Mouse (Mus musculus) large intestine, adult 2 months (tissue): ENCODE data around the gene Bicdl1. TPM values are rescaled to one million over a fixed set of nuclear protein-coding genes. Genes with fewer than 3 reads are reported as not detected.

Experiments
- DNase-seq: peaks from one replicate; pipeline ENCODE4 v3.0.0-alpha.2; 2012; ENCODE audit warnings: low read depth, low spot score
- WGBS: fragments of 180-500 bp; shearing (Covaris S2); methylation state at CpG from one replicate; pipeline ENCODE4 v1.1.7; 2018; 5-methylcytosine and 5-hydroxymethylcytosine counted together
- polyA plus RNA-seq: library from polyadenylated mRNA; depleted of rRNA; stranded (reverse); fragments of >200 nt; gene quantifications from 2 replicates; pipeline ENCODE4 v1.2.3, GENCODE M21; 2012

The Bicdl1 gene
- polyA plus RNA-seq, 1 experiment = 12.2 TPM

DNA sequence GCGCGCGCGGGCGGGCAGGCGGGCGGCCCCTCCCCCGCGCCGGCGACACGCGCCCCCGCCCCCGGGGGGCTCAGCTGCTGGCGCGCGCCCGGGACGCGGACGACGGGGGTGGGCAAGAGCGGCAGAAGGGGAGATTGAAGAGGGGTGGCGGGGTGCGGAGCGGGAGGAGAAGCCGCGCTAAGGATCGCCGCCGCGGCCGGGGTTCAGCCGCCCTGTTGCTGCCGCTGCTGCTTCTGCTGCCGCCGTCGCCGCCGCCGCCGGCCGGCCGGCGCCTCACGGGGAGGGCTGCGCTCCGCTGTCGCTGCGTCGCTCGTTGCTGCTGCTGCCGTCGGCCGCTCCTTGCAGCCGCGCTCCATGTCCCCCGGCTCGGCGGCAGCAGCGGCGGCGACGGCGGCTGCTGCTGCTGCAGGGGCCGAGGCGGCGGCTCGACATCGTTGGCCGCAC lies 333 bp upstream of the Bicdl1 start:
- under 1% methylated on average over 59 of the region's 72 CpGs for WGBS
- no peak for DNase-seq

DNA sequence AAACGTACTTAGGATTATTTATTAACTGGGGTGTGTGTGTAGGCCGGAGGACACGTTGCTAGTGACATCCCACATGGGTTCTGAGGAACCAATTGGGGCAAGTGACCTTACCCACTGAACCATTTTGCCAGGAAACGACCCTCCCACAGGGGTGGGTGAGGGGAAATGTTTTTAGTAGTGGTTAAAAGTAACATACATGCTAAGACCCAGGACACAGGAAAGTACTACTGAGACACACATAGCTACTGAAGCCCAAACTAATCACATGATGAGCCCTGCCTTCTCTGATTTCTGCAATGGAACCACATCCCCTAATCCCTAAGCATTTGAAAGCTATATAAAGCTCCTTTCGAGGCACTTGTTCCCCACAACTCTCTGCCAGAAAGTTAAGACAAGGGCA lies 1.1 kb downstream of the Bicdl1 start:
- 65% methylated on average over 5 of the region's 5 CpGs for WGBS
- no peak for DNase-seq

DNA sequence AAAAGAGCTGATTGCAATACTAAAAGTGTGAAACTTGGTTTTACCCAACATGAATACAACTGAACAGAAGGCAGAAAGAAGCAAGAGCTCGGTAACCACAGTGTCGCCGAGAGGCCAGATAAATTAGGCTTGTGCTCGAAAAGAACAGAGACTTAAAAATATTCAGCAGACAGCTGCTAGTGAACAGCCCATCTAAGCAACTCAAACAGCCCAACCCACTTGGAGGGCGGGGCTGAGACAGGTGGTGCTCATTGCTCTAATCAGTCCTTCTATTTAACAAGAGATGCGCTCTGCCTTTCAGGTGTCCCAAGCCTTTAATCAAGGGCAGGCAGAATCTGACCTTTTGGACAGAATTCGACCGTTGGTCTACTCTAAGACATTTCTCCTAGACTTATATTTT lies 4.8 kb downstream of the Bicdl1 start:
- no peak for DNase-seq
- WGBS = 71% methylated on average over 8 of the region's 8 CpGs

DNA sequence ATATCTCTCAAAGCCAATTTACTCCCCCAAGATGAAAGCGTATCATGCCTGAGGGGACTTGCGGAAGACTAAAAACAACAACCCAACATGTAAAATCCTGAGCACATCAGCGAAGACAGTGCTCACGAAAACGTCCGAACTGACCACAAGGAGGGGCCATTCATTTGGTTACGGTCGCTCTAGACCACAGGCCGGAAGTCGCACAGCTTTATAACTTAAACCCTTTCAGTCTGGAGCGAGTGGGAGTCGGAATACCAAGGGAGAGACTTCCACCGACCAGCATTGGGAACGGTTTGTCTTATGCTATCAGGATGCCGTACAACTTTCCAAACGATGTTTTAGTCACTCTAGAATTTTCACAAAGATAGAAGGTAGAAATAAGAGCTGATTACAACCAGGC lies 5.4 kb downstream of the Bicdl1 start:
- no peak for DNase-seq
- WGBS = 86% methylated on average over 16 of the region's 16 CpGs

DNA sequence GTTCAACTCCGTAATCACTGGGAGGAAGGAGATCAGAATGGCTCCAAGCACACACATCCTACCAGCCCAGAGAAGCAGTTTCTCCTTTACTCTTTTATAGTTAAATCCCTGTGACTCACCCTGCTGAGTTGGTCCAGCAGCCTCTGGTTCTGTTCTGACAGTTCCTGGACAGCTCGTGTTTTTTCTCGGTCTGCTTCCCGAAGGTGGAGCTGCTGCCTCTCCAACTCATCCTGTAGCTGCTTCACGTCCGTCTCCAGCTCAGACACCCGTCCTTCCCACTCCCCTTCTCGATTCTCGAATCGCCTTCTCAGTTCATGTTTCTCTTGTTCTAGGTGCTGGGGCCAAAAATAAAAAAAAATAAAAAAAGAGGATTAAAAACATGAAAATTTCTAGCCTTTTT lies 7.0 kb downstream of the Bicdl1 start:
- WGBS = 69% methylated on average over 10 of the region's 10 CpGs
- DNase-seq = no peak

DNA sequence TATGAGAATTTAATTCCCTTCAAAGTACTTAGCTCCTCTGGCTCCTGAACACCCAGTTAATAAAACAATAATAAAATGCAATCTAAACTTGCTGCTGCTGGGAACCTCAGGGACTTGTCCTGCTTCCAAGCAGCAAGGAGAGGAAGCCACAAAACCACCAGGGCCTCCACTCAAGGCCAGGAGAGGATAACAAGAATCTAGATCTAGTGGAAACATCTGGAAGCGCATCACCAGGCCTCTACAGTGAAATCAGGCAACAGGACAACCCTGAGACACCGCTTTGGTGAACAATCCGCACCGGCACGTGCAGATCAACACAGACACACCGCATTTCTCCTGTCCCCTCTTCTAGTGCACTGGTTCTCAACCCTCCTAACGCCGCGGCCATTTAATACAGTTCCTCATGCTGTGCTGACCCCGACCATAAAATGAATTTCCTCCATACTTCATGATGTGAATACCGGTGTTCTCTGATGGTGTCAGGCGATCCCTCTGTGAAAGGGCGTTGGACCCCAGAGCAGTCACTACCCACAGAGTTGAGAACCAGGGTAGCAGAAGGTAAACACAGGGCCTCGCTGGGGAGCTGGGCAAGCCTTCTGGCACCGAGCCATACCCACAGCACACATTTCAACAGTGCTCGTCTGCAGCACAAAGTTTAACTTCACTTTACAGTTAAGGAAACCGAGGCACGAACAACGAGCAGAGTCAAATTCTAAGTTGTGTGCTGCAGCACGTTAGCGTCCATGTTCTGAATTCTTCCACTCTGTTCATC lies 9.0 kb downstream of the Bicdl1 start:
- 57% methylated on average over 21 of the region's 21 CpGs for WGBS

DNA sequence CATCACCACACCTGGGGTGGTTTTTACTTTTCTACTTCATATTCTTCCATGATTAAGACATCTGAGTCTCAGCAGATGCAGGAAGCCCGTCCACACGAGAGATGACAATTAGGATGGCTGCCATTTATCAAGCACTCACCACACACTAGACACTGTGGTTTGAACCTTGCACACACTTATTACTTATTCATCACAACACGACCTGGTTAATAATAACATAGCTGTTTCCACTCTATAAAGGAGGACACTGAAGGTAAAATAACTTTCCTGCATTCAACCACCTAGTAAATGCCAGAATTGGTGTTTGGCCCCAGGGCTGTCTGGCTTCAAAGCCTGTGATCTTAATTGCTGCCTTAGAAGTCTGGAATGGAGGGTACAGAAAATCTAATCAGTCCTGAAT lies 10.7 kb downstream of the Bicdl1 start:
- no peak for DNase-seq
- 65% methylated on average over 3 of the region's 3 CpGs for WGBS

More for the DNA sequence above, 9.0 kb downstream of the Bicdl1 start:
- no peak for DNase-seq

DNA sequence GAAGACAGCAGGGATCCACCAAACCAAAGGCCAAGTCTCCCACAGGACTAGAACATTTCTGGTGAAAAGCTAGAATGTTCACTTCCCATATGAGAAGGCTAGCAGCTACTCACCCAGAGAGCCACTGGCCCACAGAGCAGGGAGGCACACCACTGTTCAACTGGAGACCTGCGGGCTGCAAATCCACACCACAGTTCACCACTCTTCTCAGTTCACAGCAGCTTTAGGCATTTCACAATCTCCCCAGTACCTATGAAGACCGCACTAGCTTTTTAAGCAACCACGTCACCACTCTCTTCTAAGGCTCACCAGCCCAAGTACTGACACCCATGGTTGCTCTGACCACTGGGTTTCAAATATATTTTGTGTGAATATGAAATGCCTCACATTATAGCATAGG lies 13.7 kb downstream of the Bicdl1 start:
- DNase-seq = no peak

DNA sequence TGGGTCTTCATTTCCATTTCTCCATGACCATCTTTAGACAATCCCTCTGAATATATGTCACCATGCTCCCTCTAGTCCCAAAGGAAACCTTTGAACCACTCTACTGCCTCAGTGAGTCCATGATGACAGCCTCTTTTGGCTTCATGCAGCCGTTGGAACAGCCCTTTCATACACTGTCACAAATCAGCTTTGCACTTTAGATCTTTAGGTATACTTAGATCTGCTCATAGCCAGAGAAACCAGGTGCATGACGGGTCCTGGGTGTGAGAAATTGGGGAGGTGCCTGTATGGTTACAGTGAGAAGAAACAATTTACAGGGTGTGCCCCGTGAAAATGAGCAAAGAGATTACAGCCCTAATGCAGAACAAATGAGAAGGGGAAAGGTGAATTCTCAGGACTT lies 14.3 kb downstream of the Bicdl1 start:
- WGBS = 42% methylated on average over 3 of the region's 3 CpGs
- DNase-seq = no peak

More for the DNA sequence above, 13.7 kb downstream of the Bicdl1 start:
- WGBS = 95% methylated on average over 3 of the region's 3 CpGs

DNA sequence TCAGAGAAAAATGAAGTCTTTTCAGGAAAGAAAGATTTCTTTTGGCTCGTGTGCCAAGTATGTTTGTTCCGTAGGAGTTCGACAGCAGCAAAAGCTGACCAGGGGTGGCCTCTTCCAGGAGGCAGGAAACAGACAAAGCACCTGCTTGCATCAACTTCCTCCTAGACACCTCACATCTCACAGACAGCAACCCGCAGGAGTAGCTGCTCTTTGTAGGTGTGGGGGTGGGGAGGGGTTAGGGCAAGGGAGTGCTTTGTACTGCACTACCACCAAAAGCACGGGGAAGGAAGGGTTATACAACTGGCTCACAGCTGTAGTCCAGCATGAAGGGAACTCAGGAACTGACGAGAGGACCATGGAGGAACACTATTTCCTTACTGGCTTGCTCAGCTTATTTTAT lies 15.0 kb downstream of the Bicdl1 start:
- 36% methylated on average over 6 of the region's 6 CpGs for WGBS
- no peak for DNase-seq

DNA sequence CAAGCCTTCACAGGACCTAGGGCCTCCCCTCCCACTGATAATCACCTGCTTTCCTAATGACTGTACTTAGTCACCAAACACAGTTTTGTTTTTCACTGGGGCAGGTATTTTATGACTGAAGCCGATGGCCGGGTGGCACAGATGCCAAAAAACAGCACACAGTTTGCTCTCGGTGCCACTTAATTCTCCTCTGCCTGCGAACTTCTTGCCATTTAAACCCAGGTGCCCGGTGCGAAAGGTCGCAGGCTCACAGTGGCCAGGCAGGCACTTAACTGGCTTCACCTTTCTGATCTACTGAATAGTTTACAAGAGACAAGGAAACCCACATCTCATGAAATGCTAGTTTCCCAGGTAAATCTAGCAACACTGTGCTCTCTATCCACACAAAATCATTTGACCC lies 16.7 kb downstream of the Bicdl1 start:
- DNase-seq = no peak
- WGBS = 77% methylated on average over 7 of the region's 7 CpGs

DNA sequence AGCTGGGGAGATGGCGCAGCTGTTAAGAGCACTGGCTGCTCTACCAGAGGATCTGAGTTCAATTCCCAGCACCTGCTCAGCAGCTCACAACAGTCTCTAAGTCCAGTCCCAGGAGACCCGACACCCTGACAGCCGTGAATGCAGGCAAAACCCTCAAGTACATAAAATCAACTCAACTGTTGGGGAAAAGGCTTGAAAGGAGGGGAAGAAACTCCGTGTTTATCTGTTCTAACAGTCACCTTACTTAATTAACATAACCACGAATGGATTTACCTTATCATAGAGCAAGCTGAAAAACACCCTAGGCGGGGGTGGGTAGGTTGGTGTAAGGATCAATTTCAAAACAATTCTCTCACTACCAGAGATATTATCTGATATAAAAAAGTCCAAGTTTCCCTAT lies 18.9 kb downstream of the Bicdl1 start:
- WGBS = 73% methylated on average over 6 of the region's 6 CpGs
- no peak for DNase-seq

DNA sequence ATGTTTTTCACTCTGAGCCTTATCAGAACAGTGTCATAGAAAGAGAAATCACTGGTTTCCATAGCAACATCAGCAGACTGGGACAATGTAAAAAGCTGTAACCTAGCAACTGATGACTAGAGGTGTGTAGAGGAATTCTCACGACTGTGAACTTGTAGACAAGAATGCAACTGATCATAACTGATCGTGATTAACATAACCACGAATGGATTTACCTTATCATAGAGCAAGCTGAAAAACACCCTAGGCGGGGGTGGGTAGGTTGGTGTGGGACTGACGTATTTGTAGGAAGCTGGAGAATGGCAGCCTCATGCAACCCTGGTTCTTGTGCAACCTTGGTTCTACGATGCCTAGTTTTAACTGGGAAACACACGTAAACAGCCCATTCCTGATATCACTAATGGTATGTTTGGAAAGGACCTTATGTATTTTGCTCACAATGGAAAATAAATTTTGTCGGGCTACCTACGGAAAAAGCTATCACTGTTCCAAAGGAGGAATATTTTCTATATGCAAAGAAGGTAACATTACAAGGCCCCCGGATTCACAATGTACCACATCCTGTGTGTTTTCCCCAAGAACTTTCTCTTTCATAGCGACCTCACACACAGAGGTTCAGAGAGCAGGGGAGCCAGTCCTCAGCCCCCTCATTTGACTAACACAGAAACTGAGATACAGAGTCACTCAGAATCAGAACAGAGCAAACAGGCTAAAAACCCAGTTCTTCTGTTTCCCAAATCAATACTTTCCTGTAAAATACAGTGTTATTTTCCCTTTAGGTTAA lies 19.6 kb downstream of the Bicdl1 start:
- DNase-seq = no peak

DNA sequence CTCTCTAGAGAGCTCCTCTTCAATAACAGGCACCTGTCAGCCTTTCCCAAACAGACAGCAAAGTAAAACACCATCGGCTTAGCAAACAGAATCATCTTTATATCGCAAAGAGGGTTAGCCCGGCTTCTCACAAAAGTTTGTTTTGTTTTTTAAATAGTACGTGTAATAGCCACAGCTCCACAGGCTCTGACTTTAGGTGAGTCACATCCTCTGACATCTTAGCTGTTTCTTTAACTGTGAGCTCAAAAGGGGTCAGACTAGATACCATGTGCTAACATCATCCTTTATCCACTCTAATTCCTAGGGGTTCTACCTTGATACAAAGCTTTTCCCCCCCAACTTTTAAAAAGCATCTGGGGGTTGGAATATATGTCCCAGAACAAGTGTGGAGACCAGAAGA lies 21.2 kb downstream of the Bicdl1 start:
- 69% methylated on average over 4 of the region's 4 CpGs for WGBS
- no peak for DNase-seq

More for the DNA sequence above, 19.6 kb downstream of the Bicdl1 start:
- 77% methylated on average over 11 of the region's 11 CpGs for WGBS

DNA sequence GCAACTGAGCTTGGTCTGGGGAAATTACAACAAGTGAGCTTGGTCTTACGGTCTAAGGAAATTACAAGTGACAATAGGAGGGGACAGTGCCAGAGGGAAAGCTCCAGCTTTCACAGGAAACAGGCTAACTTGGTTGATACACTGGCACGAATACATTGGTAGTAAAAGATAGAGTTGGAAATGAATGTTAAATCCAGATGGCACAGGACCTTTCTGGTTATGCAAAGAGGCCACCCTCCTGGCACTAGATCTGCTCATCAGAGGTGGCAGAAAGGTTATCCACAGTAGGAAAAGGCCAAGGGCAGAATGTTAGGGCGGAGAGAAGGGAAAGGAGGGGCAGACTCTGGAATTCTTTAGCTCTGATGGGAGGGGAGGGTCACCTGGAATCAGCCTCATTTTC lies 22.5 kb downstream of the Bicdl1 start:
- no peak for DNase-seq
- WGBS = 43% methylated on average over 3 of the region's 3 CpGs

DNA sequence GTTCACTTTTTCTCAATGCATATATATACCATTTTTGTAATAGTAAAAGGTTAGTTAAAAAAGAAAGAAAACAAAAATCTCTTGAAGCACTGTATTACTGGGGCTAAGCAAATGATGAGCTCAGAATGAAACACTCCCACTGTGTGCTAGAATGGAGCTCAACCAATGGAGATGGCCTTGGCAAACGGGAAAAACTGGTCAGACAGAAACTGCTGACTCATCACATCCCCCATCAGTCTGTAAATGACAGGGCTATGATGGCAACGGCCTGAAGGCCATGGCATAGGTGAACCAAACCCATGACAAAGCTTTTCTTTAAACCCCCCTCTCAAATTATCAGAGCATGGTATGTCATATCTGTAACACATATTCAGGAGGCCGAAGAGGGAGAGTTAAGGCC lies 29.4 kb downstream of the Bicdl1 start:
- no peak for DNase-seq
- 39% methylated on average over 3 of the region's 3 CpGs for WGBS

DNA sequence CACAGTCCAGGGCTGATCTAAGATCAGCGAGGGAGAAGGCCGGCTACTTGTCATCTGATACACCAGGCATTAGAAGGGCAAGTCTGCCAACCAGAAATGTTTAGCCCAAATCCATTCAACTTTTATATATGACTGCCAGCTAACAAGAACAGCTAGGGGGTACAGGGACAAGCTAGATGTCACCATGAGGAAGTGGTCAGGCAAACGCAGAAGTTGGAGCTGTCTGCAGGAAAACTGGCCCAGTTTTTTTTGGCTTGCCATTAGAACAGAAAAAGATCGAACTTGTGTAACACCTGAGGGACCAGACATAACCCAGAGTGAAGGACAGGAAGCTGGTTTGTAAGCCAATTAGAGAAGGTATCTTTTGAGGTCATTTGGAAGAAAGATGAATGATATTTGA lies 30.2 kb downstream of the Bicdl1 start:
- 79% methylated on average over 4 of the region's 4 CpGs for WGBS
- no peak for DNase-seq

DNA sequence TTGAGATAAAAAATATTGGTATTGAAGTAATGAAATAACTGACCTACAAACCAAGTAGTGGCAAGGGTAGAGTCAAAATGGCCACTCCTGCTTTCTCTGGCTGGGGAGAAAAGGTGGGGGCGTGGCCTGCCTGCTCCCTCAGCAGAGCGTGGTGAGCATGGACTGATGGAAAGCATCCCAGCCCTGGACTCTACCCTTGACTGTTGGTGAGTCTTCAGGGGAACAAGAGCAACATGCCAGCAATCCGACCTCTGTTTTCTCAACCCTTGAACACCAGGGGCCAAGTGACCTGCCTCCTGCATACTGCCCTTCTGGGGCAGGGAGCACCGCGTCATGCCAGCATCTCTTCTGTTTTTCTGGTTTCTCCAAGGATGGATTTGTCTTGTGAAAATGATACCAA lies 34.6 kb downstream of the Bicdl1 start:
- DNase-seq = no peak
- 83% methylated on average over 5 of the region's 5 CpGs for WGBS

DNA sequence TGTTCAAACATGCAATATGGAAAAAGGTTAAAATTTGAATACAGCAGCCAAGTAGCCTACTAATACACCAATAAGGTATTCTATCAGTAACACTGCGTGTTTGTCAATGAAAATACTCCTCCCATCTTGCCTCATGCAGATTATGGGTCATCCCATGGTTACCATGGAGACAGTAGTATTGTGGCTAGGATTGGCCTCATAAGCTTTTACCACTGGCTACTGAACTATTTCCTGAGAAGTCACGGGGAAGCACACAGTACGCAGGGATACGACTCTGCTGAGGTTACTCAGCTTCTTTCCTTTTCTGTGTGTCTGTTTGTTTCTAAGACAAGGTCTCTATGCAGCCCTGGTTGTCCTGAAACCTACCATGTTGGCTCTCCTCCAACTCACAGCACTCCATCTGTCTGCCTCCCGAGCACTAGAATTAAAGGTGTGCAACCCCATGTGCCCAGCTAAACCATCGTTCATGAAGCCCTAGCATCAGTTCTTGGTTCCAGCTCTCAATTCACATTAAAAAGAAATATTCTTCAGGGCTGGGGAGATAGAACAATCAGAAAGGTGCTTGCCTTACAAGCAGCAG lies 36.1 kb downstream of the Bicdl1 start:
- DNase-seq = no peak

DNA sequence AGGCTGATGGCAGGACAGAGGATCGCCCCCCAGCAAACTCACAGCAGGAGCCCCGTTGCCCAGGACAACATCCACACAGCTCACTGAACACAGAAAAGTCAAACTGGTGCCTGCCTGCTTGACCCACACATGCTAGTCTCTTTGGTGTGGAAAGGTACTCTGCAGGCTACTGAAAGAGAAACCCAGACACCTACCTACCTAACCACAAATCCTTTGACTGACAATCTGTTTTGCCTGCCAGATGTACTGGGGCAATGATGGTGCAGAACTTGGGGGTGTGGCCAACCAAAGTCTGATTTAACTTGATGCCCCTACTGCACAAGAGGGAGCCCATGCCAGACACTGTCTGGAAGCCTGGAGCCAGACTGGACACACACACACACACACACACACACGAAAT lies 38.1 kb downstream of the Bicdl1 start:
- DNase-seq = no peak
- 55% methylated on average over 3 of the region's 3 CpGs for WGBS

More for the DNA sequence above, 36.1 kb downstream of the Bicdl1 start:
- 50% methylated on average over 6 of the region's 6 CpGs for WGBS

DNA sequence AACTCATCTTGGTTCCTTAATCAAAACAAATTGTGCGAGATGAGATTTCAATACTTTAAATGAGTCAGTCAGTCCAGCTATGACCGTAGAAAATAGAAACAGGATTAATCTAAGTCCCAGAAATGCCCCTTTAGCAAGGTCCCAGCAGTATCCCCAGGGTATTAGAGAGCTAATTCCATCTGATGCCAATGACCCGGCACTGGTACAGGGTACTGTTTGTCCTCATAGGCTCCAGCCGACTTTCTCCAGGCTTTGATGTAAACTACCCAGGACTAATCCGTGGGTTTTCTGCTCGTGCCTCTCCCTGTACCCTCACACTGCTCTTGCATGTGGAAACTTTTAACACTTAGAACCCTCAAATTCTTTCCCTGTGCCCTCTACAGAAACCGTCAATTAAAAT lies 44.7 kb downstream of the Bicdl1 start:
- 64% methylated on average over 7 of the region's 7 CpGs for WGBS
- DNase-seq = no peak
